Mouse (Mus musculus): ENCODE data around the gene S1pr1. TPM values are rescaled to one million over a fixed set of nuclear protein-coding genes. Genes with fewer than 3 reads are reported as not detected.

Gene S1pr1
- polyA plus RNA-seq (2015; fragmentation: Nextera tagmentation; extraction: Ambion mirVana): 10.3 and 11.1 TPM in 2 replicates

DNA sequence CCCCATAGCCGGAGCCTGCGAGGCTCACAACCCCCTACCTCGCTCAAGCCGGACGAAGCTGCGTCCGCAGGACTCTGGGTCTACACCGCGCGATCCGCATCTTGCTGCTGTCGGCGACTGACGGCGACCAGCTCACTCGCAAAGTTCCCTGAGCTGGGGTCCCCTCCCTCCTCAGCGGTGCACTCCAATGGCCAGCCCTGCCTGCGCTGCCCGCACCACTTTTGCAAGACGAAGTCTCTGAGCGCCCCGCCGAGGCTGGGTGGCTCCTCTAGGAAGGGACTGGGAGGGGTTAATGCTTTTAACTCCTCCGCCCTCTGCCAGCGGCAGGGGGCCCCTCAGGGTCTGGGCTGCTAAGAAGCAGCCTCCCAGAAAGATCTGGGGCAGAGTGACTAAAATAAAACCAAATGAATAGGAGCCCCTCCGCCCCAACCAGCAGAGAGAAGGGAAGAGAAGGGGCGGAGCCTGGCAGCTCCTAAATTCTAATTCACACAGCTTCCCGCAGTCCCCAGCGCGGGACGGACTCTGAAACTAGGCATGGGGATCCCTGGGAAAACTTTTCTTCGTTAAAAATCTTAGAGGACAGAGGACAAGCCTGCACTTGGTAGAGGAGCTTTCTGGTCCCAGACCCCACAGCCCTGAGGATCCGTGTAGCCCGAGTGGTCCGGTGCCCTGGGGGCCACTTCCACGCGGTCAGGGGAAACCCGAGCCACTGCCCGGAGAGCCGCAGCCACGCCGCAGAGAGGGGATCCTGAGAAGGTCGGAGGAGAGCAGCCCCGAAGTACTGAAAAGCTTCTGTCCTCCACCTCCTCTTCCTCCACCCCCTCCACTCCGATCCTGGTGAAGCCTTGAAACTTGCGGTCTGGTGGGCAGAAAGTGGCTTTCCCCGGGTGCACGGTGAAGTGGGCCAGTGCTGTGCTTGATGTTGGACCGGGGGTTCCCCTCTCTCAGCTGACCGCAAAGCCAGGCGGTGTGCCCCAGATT lies at the start of gene S1pr1:
S1pr1 (minus strand) TSS at position 402 of the 981 bp plus-strand sequence.
- peaks cover 10% of the 10 kb centered on the region for H3K4me1 ChIP-seq (ENCODE audit: insufficient read depth)
- under 1% methylated on average over 50 of the region's 51 CpGs for WGBS (ENCODE audit: insufficient replicate concordance)

GRCm38 (mm10) chr3:115763292-115763691 lies 48.4 kb upstream of the S1pr1 start:
- no peak overlapping the region for H3K27ac ChIP-seq (ENCODE audit: low read depth)
- peaks cover 4% of the 10 kb centered on the region; the same call in 1 of the 2 replicates for H3K4me1 ChIP-seq (ENCODE audit: insufficient read depth)
- H3K9ac ChIP-seq (replicated peaks): no peak overlapping the region
- no peak overlapping the region for H3K4me2 ChIP-seq (ENCODE audit: low read depth, low read length)
- H3K4me3 ChIP-seq (ENCODE audit: low read depth, low read length): no peak overlapping the region
- no peak for TF ChIP-seq CTCF (IDR thresholded peaks at IDR 0.05; ENCODE audit: low read depth)
- TF ChIP-seq EP300 (IDR thresholded peaks at IDR 0.05; ENCODE audit: low read depth): no peak
- H3K9me3 ChIP-seq (ENCODE audit: low read length): no peaks in the 10 kb centered on the region
- H3K36me3 ChIP-seq (replicated peaks; ENCODE audit: insufficient read depth, low read length): no peaks in the 10 kb centered on the region
- peak; percentile 27 for DNase-seq
- ATAC-seq: peak; percentile 75
- WGBS (ENCODE audit: insufficient replicate concordance): 29% methylated on average over 6 of the region's 6 CpGs
- no peaks in the 10 kb centered on the region for H3K27me3 ChIP-seq (ENCODE audit: insufficient read depth, low read length)

More for the DNA sequence above, at the start of gene S1pr1:
- H3K4me3 ChIP-seq (ENCODE audit: low read depth, low read length): peak within 1 kb of the TSS; percentile 57
- peak within 1 kb of the TSS; percentile 51 for H3K9ac ChIP-seq (replicated peaks)
- peak within 1 kb of the TSS; percentile 93 for H3K4me2 ChIP-seq (ENCODE audit: low read depth, low read length)
- ATAC-seq (peak; percentile 75), DNase-seq (peak; percentile 74)
- TF ChIP-seq EP300 (IDR thresholded peaks at IDR 0.05; ENCODE audit: low read depth) (no peak), CTCF (IDR thresholded peaks at IDR 0.05; ENCODE audit: low read depth) (peak; percentile 46)
- peak within 1 kb of the TSS; percentile 75 for H3K27ac ChIP-seq (ENCODE audit: low read depth)
- H3K36me3 ChIP-seq (replicated peaks; ENCODE audit: insufficient read depth, low read length): peaks cover 10% of the 10 kb centered on the region
- no peaks in the 10 kb centered on the region for H3K9me3 ChIP-seq (ENCODE audit: low read length)
- H3K27me3 ChIP-seq (ENCODE audit: insufficient read depth, low read length): no peaks in the 10 kb centered on the region

DNA sequence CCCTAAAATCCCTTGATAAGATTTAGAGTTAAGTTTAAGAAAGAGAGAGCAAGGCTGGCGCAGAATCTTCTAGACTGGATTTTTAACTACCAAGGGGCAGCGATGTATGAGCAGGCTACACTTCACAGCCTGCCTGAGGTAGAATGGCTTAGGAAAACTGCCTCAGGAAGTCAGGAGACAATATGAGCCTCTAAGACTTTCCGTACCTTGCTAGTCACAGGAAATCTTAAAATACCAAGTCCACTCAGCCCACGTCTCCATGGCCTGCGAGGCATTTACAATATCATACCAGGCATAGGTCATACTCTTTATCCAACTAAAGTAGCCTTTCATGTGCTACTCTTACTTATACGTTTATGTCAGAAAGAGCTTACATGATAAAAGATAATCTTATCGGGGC lies 48.0 kb upstream of the S1pr1 start:
- ATAC-seq (no peak), DNase-seq (no peak)
- no peak overlapping the region for H3K4me2 ChIP-seq (ENCODE audit: low read depth, low read length)
- no peak overlapping the region for H3K4me3 ChIP-seq (ENCODE audit: low read depth, low read length)
- WGBS (ENCODE audit: insufficient replicate concordance): 44% methylated on average over 7 of the region's 7 CpGs
- H3K27me3 ChIP-seq (ENCODE audit: insufficient read depth, low read length): no peaks in the 10 kb centered on the region
- H3K4me1 ChIP-seq (ENCODE audit: insufficient read depth): peaks cover 4% of the 10 kb centered on the region; the same call in 1 of the 2 replicates
- H3K27ac ChIP-seq (ENCODE audit: low read depth): no peak overlapping the region
- TF ChIP-seq EP300 (IDR thresholded peaks at IDR 0.05; ENCODE audit: low read depth) (no peak), CTCF (IDR thresholded peaks at IDR 0.05; ENCODE audit: low read depth) (no peak)
- no peaks in the 10 kb centered on the region for H3K9me3 ChIP-seq (ENCODE audit: low read length)
- no peaks in the 10 kb centered on the region for H3K36me3 ChIP-seq (replicated peaks; ENCODE audit: insufficient read depth, low read length)
- no peak overlapping the region for H3K9ac ChIP-seq (replicated peaks)

DNA sequence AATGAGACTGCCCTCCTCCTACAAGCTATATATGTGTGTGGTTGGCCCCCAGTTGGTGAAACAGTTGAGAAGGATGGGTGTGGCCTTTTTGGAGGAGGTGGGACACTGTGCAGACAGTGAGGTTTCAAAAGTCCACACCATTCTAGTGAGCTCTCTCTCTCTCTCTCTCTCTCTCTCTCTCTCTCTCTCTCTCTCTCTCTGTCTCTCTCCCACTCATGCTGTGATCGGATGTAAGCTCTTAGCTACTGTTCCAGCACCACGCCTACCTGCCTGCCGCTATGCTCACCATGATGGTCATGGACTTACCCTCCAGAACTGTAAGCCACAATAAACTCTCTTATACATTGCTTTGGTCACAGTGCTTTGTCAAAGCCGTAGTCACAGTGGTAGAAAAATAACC lies 44.8 kb upstream of the S1pr1 start:
- no peak for DNase-seq
- Histone ChIP-seq H3K4me2 (ENCODE audit: low read depth, low read length) (no peak overlapping the region), H3K9me3 (ENCODE audit: low read length) (no peaks in the 10 kb centered on the region), H3K27ac (ENCODE audit: low read depth) (no peak overlapping the region), H3K4me3 (ENCODE audit: low read depth, low read length) (no peak overlapping the region), H3K36me3 (replicated peaks; ENCODE audit: insufficient read depth, low read length) (no peaks in the 10 kb centered on the region), H3K4me1 (ENCODE audit: insufficient read depth) (peaks cover 4% of the 10 kb centered on the region; the same call in 1 of the 2 replicates), H3K9ac (replicated peaks) (no peak overlapping the region), H3K27me3 (ENCODE audit: insufficient read depth, low read length) (no peaks in the 10 kb centered on the region)
- no peak for TF ChIP-seq EP300 (IDR thresholded peaks at IDR 0.05; ENCODE audit: low read depth)
- TF ChIP-seq CTCF (IDR thresholded peaks at IDR 0.05; ENCODE audit: low read depth): no peak
- no peak for ATAC-seq
- WGBS (ENCODE audit: insufficient replicate concordance): 91% methylated on average over 4 of the region's 4 CpGs

- no peaks in the 10 kb centered on the region for H3K9me3 ChIP-seq (ENCODE audit: low read length)
- peak overlapping the region; percentile 68 for H3K4me2 ChIP-seq (ENCODE audit: low read depth, low read length)
- peak overlapping the region; percentile 34; the same call in 1 of the 2 replicates for H3K9ac ChIP-seq (replicated peaks)
- no peak overlapping the region for H3K27ac ChIP-seq (ENCODE audit: low read depth)
- DNase-seq (peak; percentile 19), ATAC-seq (peak; percentile 71)
- no peaks in the 10 kb centered on the region for H3K27me3 ChIP-seq (ENCODE audit: insufficient read depth, low read length)
- H3K36me3 ChIP-seq (replicated peaks; ENCODE audit: insufficient read depth, low read length): no peaks in the 10 kb centered on the region
- H3K4me1 ChIP-seq (ENCODE audit: insufficient read depth): peaks cover 4% of the 10 kb centered on the region; the same call in 1 of the 2 replicates
- WGBS (ENCODE audit: insufficient replicate concordance): 19% methylated on average over 9 of the region's 9 CpGs
- H3K4me3 ChIP-seq (ENCODE audit: low read depth, low read length): peak overlapping the region; percentile 30; the same call in 1 of the 2 replicates
- no peak for TF ChIP-seq EP300 (IDR thresholded peaks at IDR 0.05; ENCODE audit: low read depth)
- TF ChIP-seq CTCF (IDR thresholded peaks at IDR 0.05; ENCODE audit: low read depth): no peak
These were observed 43.6 kb upstream of the S1pr1 start for GRCm38 (mm10) chr3:115758455-115758912.

DNA sequence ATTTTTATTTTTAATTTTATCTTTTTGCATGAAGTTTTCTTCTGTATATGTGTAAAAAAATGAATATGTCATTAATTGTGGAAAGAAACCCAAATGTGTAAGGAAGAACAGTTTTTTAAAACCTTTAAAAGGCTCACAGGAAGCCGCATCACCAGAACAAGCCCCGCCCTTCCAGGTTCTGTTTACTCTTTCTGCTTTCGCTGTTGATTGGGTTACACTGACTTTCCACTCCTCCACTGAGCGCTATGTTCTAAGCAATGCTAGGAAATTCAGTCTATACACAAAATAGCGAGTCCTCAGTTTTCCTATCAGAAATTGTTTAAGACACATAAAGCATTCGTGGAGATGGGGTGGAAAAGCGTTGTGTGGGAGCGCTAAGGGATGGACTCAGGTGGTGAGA lies 39.6 kb upstream of the S1pr1 start:
- Histone ChIP-seq H3K4me3 (ENCODE audit: low read depth, low read length) (no peak overlapping the region), H3K9ac (replicated peaks) (no peak overlapping the region), H3K27me3 (ENCODE audit: insufficient read depth, low read length) (no peaks in the 10 kb centered on the region), H3K4me1 (ENCODE audit: insufficient read depth) (peaks cover 4% of the 10 kb centered on the region; the same call in 1 of the 2 replicates), H3K9me3 (ENCODE audit: low read length) (no peaks in the 10 kb centered on the region), H3K27ac (ENCODE audit: low read depth) (no peak overlapping the region), H3K36me3 (replicated peaks; ENCODE audit: insufficient read depth, low read length) (no peaks in the 10 kb centered on the region), H3K4me2 (ENCODE audit: low read depth, low read length) (peak overlapping the region; percentile 30; the same call in 1 of the 2 replicates)
- DNase-seq: no peak
- TF ChIP-seq CTCF (IDR thresholded peaks at IDR 0.05; ENCODE audit: low read depth) (no peak), EP300 (IDR thresholded peaks at IDR 0.05; ENCODE audit: low read depth) (no peak)
- whole genome bisulfite sequencing (ENCODE audit: insufficient replicate concordance): 54% methylated on average over 8 of the region's 8 CpGs
- no peak for ATAC-seq
